Mouse (Mus musculus): Measurements from ENCODE around the gene Gm47959.

DNA sequence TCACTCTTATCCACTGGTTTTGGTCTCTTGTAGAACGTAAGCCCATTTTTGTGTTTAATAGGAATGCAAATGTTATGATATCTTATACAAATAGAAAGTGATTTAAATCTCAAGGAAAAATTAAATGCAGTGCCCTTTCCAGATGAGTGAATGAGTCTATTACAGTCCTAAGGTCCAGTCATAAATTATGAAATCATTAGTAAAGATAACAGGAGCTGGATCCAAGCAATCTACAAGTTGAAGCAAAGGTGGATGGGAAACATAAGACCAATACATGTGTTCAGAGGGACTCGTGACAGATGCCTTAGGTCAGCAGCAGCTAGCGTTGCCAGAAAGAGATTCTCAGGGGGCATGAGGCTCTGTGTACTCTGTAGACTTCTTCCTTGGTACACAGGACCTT lies 8.8 kb upstream of the Gm47959 start:
- TF ChIP-seq CTCF (IDR thresholded peaks at IDR 0.05; ENCODE audit: low read depth), result no peak
- TF ChIP-seq EP300 (optimal IDR thresholded peaks at IDR 0.05), result no peak

Data from stomach, postnatal 0 days (tissue).